Mouse (Mus musculus): ENCODE measurements around the gene Ifi209. TPM values are rescaled to one million over a fixed set of nuclear protein-coding genes. Genes with fewer than 3 reads are reported as not detected.
"Not testable (repeated sequence)": the region's sequence is repeated elsewhere in the genome, so short reads cannot be mapped to it uniquely, and the experiment has no call there.

Ifi209 gene
- polyA plus RNA-seq, 1 experiment from 2014 or later: 1.1 TPM

- no peak overlapping the region for H3K27ac ChIP-seq (ENCODE audit: low read length)
- H3K4me3 ChIP-seq (ENCODE audit: low read depth, low read length): no peak overlapping the region
- no peaks in the 10 kb centered on the region for H3K4me1 ChIP-seq (ENCODE audit: control insufficient read depth, low read depth, low read length)
- H3K27me3 ChIP-seq (ENCODE audit: control insufficient read depth, insufficient read depth, low read depth, low read length): no peaks in the 10 kb centered on the region
- no peaks in the 10 kb centered on the region for H3K36me3 ChIP-seq (ENCODE audit: control insufficient read depth, insufficient read depth)
- 51% methylated on average over 4 of the region's 4 CpGs for WGBS (ENCODE audit: insufficient replicate concordance)
- H3K4me2 ChIP-seq (ENCODE audit: low read depth, low read length): no peak overlapping the region
- no peaks in the 10 kb centered on the region for H3K9me3 ChIP-seq (replicated peaks; ENCODE audit: control insufficient read depth, low read length)
- no peak for ATAC-seq (ENCODE audit: low read depth)
- no peak overlapping the region for H3K9ac ChIP-seq (ENCODE audit: low read depth, low read length)
Measured at GRCm38 (mm10) chr1:173657973-173658372, 27.3 kb downstream of the Ifi209 start.

- not testable (repeated sequence) for H3K4me1 ChIP-seq (ENCODE audit: control insufficient read depth, low read depth, low read length); H3K9ac ChIP-seq (ENCODE audit: low read depth, low read length); H3K4me3 ChIP-seq (ENCODE audit: low read depth, low read length); ATAC-seq (ENCODE audit: low read depth); H3K27ac ChIP-seq (ENCODE audit: low read length); H3K4me2 ChIP-seq (ENCODE audit: low read depth, low read length); H3K36me3 ChIP-seq (ENCODE audit: control insufficient read depth, insufficient read depth); H3K27me3 ChIP-seq (ENCODE audit: control insufficient read depth, insufficient read depth, low read depth, low read length); H3K9me3 ChIP-seq (replicated peaks; ENCODE audit: control insufficient read depth, low read length)
- WGBS (ENCODE audit: insufficient replicate concordance): 21% methylated on average over 3 of the region's 3 CpGs
Measured at GRCm38 (mm10) chr1:173673458-173674097, 42.9 kb downstream of the Ifi209 start, which contains the start of gene Ifi208. Gene Ifi208 (plus strand): TSS chr1:173673675.

- H3K4me1 ChIP-seq (ENCODE audit: control insufficient read depth, low read depth, low read length); H3K4me2 ChIP-seq (ENCODE audit: low read depth, low read length); H3K9me3 ChIP-seq (replicated peaks; ENCODE audit: control insufficient read depth, low read length); H3K9ac ChIP-seq (ENCODE audit: low read depth, low read length); ATAC-seq (ENCODE audit: low read depth); H3K27ac ChIP-seq (ENCODE audit: low read length); H3K36me3 ChIP-seq (ENCODE audit: control insufficient read depth, insufficient read depth); H3K27me3 ChIP-seq (ENCODE audit: control insufficient read depth, insufficient read depth, low read depth, low read length); H3K4me3 ChIP-seq (ENCODE audit: low read depth, low read length): not testable (repeated sequence)
- WGBS (ENCODE audit: insufficient replicate concordance): 36% methylated on average over 1 of the region's 1 CpGs
Measured at GRCm38 (mm10) chr1:173678605-173679004, 47.9 kb downstream of the Ifi209 start.

GRCm38 (mm10) chr1:173694270-173694669 lies 63.6 kb downstream of the Ifi209 start:
- H3K9me3 ChIP-seq (replicated peaks; ENCODE audit: control insufficient read depth, low read length): no peaks in the 10 kb centered on the region
- H3K4me1 ChIP-seq (ENCODE audit: control insufficient read depth, low read depth, low read length): no peaks in the 10 kb centered on the region
- H3K4me3 ChIP-seq (ENCODE audit: low read depth, low read length): no peak overlapping the region
- H3K4me2 ChIP-seq (ENCODE audit: low read depth, low read length): no peak overlapping the region
- H3K27ac ChIP-seq (ENCODE audit: low read length): no peak overlapping the region
- H3K27me3 ChIP-seq (ENCODE audit: control insufficient read depth, insufficient read depth, low read depth, low read length): no peaks in the 10 kb centered on the region
- WGBS (ENCODE audit: insufficient replicate concordance): 11% methylated on average over 1 of the region's 1 CpGs
- no peak for ATAC-seq (ENCODE audit: low read depth)
- no peak overlapping the region for H3K9ac ChIP-seq (ENCODE audit: low read depth, low read length)
- no peaks in the 10 kb centered on the region for H3K36me3 ChIP-seq (ENCODE audit: control insufficient read depth, insufficient read depth)

Small RNA genes within 50 kb of the gene (microRNA-seq; reads per million reads assigned to microRNA genes)
- not detected for gene Gm44339

Other genes starting within 250 kb of the Ifi209 start
- gene Ifi206, start 139.9 kb upstream of the Ifi209 start, polyA plus RNA-seq (2015; fragmentation: Nextera tagmentation; extraction: Ambion mirVana): 0.07 and 0.26 TPM in 2 replicates
- gene Ifi214, start 95.0 kb upstream of the Ifi209 start, polyA plus RNA-seq (2015; fragmentation: Nextera tagmentation; extraction: Ambion mirVana): 0.01 and 0.07 TPM in 2 replicates
- gene Ifi213, start 31.6 kb upstream of the Ifi209 start, polyA plus RNA-seq (2015; fragmentation: Nextera tagmentation; extraction: Ambion mirVana): 0.16 and 0.24 TPM in 2 replicates
- not detected in 2 replicates for gene Ifi208, start 42.8 kb downstream of the Ifi209 start, polyA plus RNA-seq (2015; fragmentation: Nextera tagmentation; extraction: Ambion mirVana)
- 1.5 and 1.9 TPM in 2 replicates for gene Ifi207, start 110.8 kb downstream of the Ifi209 start, polyA plus RNA-seq (2015; fragmentation: Nextera tagmentation; extraction: Ambion mirVana)
- gene Ifi204, start 136.0 kb downstream of the Ifi209 start, polyA plus RNA-seq (2015; fragmentation: Nextera tagmentation; extraction: Ambion mirVana): 3.9 and 4.6 TPM in 2 replicates